Mouse (Mus musculus) forebrain, embryonic 10.5 days (tissue): Measurements from ENCODE around the gene Litaf. TPM values are rescaled to one million over a fixed set of nuclear protein-coding genes. Genes with fewer than 3 reads are reported as not detected.

Experiments
- DNase-seq: peaks from one replicate; pipeline ENCODE4 v3.0.0-alpha.2; 2017; ENCODE audit warnings: low spot score; ENCODE audit errors: extremely low spot score
- H3K27ac ChIP-seq: fragments of 300-500 bp; sonication (generic); 2 replicates; pipeline ENCODE4 v1.5.1; 2016; ENCODE audit warnings: mild to moderate bottlenecking
- H3K27me3 ChIP-seq: fragments of 300-500 bp; sonication (generic); 2 replicates; pipeline ENCODE4 v1.6.1; 2016; ENCODE audit warnings: mild to moderate bottlenecking; ENCODE audit not compliant: poor library complexity, severe bottlenecking
- H3K36me3 ChIP-seq: fragments of 300-500 bp; sonication (generic); replicated peaks from 2 replicates; pipeline ENCODE4 v1.6.1; 2016; ENCODE audit warnings: mild to moderate bottlenecking, moderate library complexity
- H3K4me1 ChIP-seq: fragments of 300-500 bp; sonication (generic); 2 replicates; pipeline ENCODE4 v1.6.1; 2016
- H3K4me3 ChIP-seq: fragments of 300-500 bp; sonication (generic); 2 replicates; pipeline ENCODE4 v1.5.1; 2016; ENCODE audit warnings: mild to moderate bottlenecking, moderate library complexity
- H3K9me3 ChIP-seq: fragments of 300-500 bp; sonication (generic); 2 replicates; pipeline ENCODE4 v1.6.1; 2016; ENCODE audit warnings: mild to moderate bottlenecking, moderate library complexity
- WGBS: fragments of 180-500 bp; shearing (Covaris S2); methylation state at CpG from one replicate; pipeline ENCODE4 v1.1.7; 2016; 5-methylcytosine and 5-hydroxymethylcytosine counted together
- polyA plus RNA-seq: library from polyadenylated mRNA; unstranded; fragments of >200 nt; fragmentation: Nextera tagmentation; extraction: Ambion mirVana; gene quantifications from 2 replicates; pipeline ENCODE4 v1.2.1, GENCODE M21; 2016

The Litaf gene
- polyA plus RNA-seq, 1 experiment from 2014 or later: 61.7 TPM

- no peak for DNase-seq
- Histone ChIP-seq H3K27ac (no peak overlapping the region), H3K9me3 (no peaks in the 10 kb centered on the region), H3K27me3 (no peaks in the 10 kb centered on the region), H3K4me3 (no peak overlapping the region), H3K36me3 (peaks cover 12% of the 10 kb centered on the region), H3K4me1 (peaks cover 35% of the 10 kb centered on the region)
- WGBS: 92% methylated on average over 4 of the region's 4 CpGs
These were observed 110.9 kb downstream of the Litaf start for GRCm38 (mm10) chr16:10955078-10955477.

- WGBS: 85% methylated on average over 3 of the region's 3 CpGs
- H3K4me1 ChIP-seq: peaks cover 15% of the 10 kb centered on the region
- no peak for DNase-seq
- H3K4me3 ChIP-seq: no peak overlapping the region
- no peaks in the 10 kb centered on the region for H3K36me3 ChIP-seq
- H3K27ac ChIP-seq: no peak overlapping the region
- no peaks in the 10 kb centered on the region for H3K27me3 ChIP-seq
- H3K9me3 ChIP-seq: no peaks in the 10 kb centered on the region
These were observed 113.1 kb downstream of the Litaf start for GRCm38 (mm10) chr16:10952881-10953280.

GRCm38 (mm10) chr16:10952071-10952470, 113.9 kb downstream of the Litaf start:
- Histone ChIP-seq H3K27me3 (no peaks in the 10 kb centered on the region), H3K27ac (0 out of 2 replicates have a peak overlapping the region, but pooled peaks have one; percentile 17), H3K9me3 (no peaks in the 10 kb centered on the region), H3K4me3 (no peak overlapping the region), H3K36me3 (no peaks in the 10 kb centered on the region), H3K4me1 (peaks cover 12% of the 10 kb centered on the region)
- DNase-seq: no peak
- WGBS: 83% methylated on average over 2 of the region's 2 CpGs

GRCm38 (mm10) chr16:10951581-10951980, 114.4 kb downstream of the Litaf start:
- H3K27me3 ChIP-seq: no peaks in the 10 kb centered on the region
- no peaks in the 10 kb centered on the region for H3K9me3 ChIP-seq
- WGBS: 8% methylated on average over 3 of the region's 3 CpGs
- 0 out of 2 replicates have a peak overlapping the region, but pooled peaks have one; percentile 15 for H3K27ac ChIP-seq
- H3K36me3 ChIP-seq: no peaks in the 10 kb centered on the region
- peaks cover 8% of the 10 kb centered on the region for H3K4me1 ChIP-seq
- peak; percentile 40 for DNase-seq
- H3K4me3 ChIP-seq: no peak overlapping the region

GRCm38 (mm10) chr16:10950539-10950938, 115.4 kb downstream of the Litaf start:
- H3K4me1 ChIP-seq: peaks cover 7% of the 10 kb centered on the region

GRCm38 (mm10) chr16:10947724-10948123, 118.2 kb downstream of the Litaf start:
- H3K36me3 ChIP-seq: no peaks in the 10 kb centered on the region
- no peak overlapping the region for H3K4me3 ChIP-seq
- no peak for DNase-seq
- peaks cover 7% of the 10 kb centered on the region for H3K4me1 ChIP-seq
- no peaks in the 10 kb centered on the region for H3K9me3 ChIP-seq
- no peaks in the 10 kb centered on the region for H3K27me3 ChIP-seq
- peak overlapping the region; percentile 54 for H3K27ac ChIP-seq
- 35% methylated on average over 3 of the region's 3 CpGs for WGBS

More at GRCm38 (mm10) chr16:10950539-10950938, 115.4 kb downstream of the Litaf start:
- DNase-seq: no peak
- Histone ChIP-seq H3K27me3 (no peaks in the 10 kb centered on the region), H3K27ac (no peak overlapping the region), H3K4me3 (no peak overlapping the region), H3K36me3 (no peaks in the 10 kb centered on the region), H3K9me3 (no peaks in the 10 kb centered on the region)
- WGBS: 89% methylated on average over 9 of the region's 9 CpGs

GRCm38 (mm10) chr16:10945381-10946127, 120.4 kb downstream of the Litaf start:
- Histone ChIP-seq H3K4me3 (no peak overlapping the region), H3K9me3 (no peaks in the 10 kb centered on the region), H3K27me3 (no peaks in the 10 kb centered on the region), H3K4me1 (peaks cover 7% of the 10 kb centered on the region), H3K36me3 (no peaks in the 10 kb centered on the region), H3K27ac (no peak overlapping the region)
- DNase-seq: no peak
- WGBS: 88% methylated on average over 7 of the region's 7 CpGs

- Histone ChIP-seq H3K36me3 (no peaks in the 10 kb centered on the region), H3K9me3 (no peaks in the 10 kb centered on the region), H3K4me1 (peaks cover 7% of the 10 kb centered on the region), H3K4me3 (no peak overlapping the region), H3K27me3 (no peaks in the 10 kb centered on the region), H3K27ac (no peak overlapping the region)
- DNase-seq: no peak
- WGBS: 78% methylated on average over 7 of the region's 7 CpGs
These were observed 121.4 kb downstream of the Litaf start for GRCm38 (mm10) chr16:10944545-10944944.

GRCm38 (mm10) chr16:10943257-10943656, 122.7 kb downstream of the Litaf start:
- H3K4me3 ChIP-seq: no peak overlapping the region
- DNase-seq: no peak
- H3K27ac ChIP-seq: no peak overlapping the region
- no peaks in the 10 kb centered on the region for H3K36me3 ChIP-seq
- WGBS: 76% methylated on average over 5 of the region's 5 CpGs
- H3K27me3 ChIP-seq: no peaks in the 10 kb centered on the region
- peaks cover 7% of the 10 kb centered on the region for H3K4me1 ChIP-seq
- H3K9me3 ChIP-seq: no peaks in the 10 kb centered on the region

- WGBS: 87% methylated on average over 2 of the region's 2 CpGs
- H3K4me3 ChIP-seq: no peak overlapping the region
- no peak overlapping the region for H3K27ac ChIP-seq
- no peak for DNase-seq
- peaks cover 13% of the 10 kb centered on the region for H3K4me1 ChIP-seq
- H3K27me3 ChIP-seq: no peaks in the 10 kb centered on the region
- no peaks in the 10 kb centered on the region for H3K9me3 ChIP-seq
- no peaks in the 10 kb centered on the region for H3K36me3 ChIP-seq
These were observed 125.3 kb downstream of the Litaf start for GRCm38 (mm10) chr16:10940661-10941060.

- no peaks in the 10 kb centered on the region for H3K36me3 ChIP-seq
- DNase-seq: no peak
- H3K4me3 ChIP-seq: no peak overlapping the region
- H3K9me3 ChIP-seq: no peaks in the 10 kb centered on the region
- no peak overlapping the region for H3K27ac ChIP-seq
- WGBS: 94% methylated on average over 4 of the region's 4 CpGs
- peaks cover 13% of the 10 kb centered on the region for H3K4me1 ChIP-seq
- H3K27me3 ChIP-seq: no peaks in the 10 kb centered on the region
These were observed 126.0 kb downstream of the Litaf start for GRCm38 (mm10) chr16:10939932-10940331.

- H3K9me3 ChIP-seq: no peaks in the 10 kb centered on the region
- no peak for DNase-seq
- 87% methylated on average over 11 of the region's 11 CpGs for WGBS
- H3K27ac ChIP-seq: no peak overlapping the region
- H3K27me3 ChIP-seq: no peaks in the 10 kb centered on the region
- no peak overlapping the region for H3K4me3 ChIP-seq
- peaks cover 13% of the 10 kb centered on the region for H3K4me1 ChIP-seq
- no peaks in the 10 kb centered on the region for H3K36me3 ChIP-seq
These were observed 128.5 kb downstream of the Litaf start for GRCm38 (mm10) chr16:10937497-10937896.

- Histone ChIP-seq H3K4me3 (no peak overlapping the region), H3K27me3 (no peaks in the 10 kb centered on the region), H3K36me3 (no peaks in the 10 kb centered on the region), H3K4me1 (peaks cover 13% of the 10 kb centered on the region), H3K27ac (peak overlapping the region; percentile 49; the same call in 1 of the 2 replicates), H3K9me3 (no peaks in the 10 kb centered on the region)
- WGBS: 36% methylated on average over 5 of the region's 5 CpGs
- DNase-seq: no peak
These were observed 129.1 kb downstream of the Litaf start for GRCm38 (mm10) chr16:10936700-10937319.
